Mouse (Mus musculus): ENCODE results near the gene Mrps33. TPM values are rescaled to one million over a fixed set of nuclear protein-coding genes. Genes with fewer than 3 reads are reported as not detected.

The Mrps33 gene
- 515 and 572 TPM in 2 replicates for polyA plus RNA-seq (2021; fragmentation: Nextera tagmentation)
- long read RNA-seq, experiment 1, transcript Mrps33-202 (3 exons, 500 nt): minor isoform, 20 of 328 reads
- long read RNA-seq, experiment 1, transcript Mrps33-201 (3 exons, 1,107 nt): major isoform, 283 of 328 reads
- long read RNA-seq, experiment 1, partial matches to known transcripts: 11 of 328 reads
- long read RNA-seq, experiment 1, other reads (novel, unspliced or antisense): 14 of 328 reads
- long read RNA-seq, experiment 2, transcript Mrps33-201 (3 exons, 1,107 nt): major isoform, 47 of 51 reads
- long read RNA-seq, experiment 2, partial matches to known transcripts: 0 of 51 reads
- long read RNA-seq, experiment 2, other reads (novel, unspliced or antisense): 3 of 51 reads

DNA sequence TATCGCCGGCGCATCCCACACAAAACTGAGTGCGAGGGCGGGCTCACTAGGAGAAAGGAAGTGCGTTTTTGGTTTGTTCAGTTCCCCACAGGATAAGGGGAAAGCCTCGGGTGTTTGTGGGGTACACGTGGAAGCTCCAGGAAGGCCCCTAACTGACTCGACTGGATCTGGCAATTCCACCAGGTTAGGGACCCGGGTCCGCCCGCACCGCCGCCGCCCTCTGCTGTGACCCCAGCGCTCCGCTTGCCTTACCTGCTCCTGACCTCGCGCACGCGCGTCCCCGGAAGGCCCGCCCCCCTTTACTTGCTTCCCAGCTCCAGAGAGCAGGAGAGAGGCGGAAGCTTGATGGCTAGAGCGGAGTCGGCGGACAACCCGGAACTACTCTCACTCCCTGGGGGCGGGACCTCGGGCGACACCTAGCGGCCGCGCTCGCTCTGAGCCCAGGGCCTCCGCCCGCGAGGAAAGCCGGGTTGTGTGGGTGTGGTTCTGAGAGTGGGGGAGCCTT, at the start of gene Mrps33:
Gene Mrps33, minus strand, starts transcription at position 377 of the 505 bp plus-strand sequence.

Other genes starting within 250 kb of the Mrps33 start
- gene Adck2, start 237.1 kb downstream of the Mrps33 start, polyA plus RNA-seq (2021; fragmentation: Nextera tagmentation): 16.5 and 17.3 TPM in 2 replicates
- gene Gm42420, start 225.2 kb downstream of the Mrps33 start, polyA plus RNA-seq (2021; fragmentation: Nextera tagmentation): 1.6 TPM in 1 of 2 replicates, not detected in the other
- gene Ndufb2, start 218.4 kb downstream of the Mrps33 start, polyA plus RNA-seq (2021; fragmentation: Nextera tagmentation): 817 and 903 TPM in 2 replicates
- gene Braf, start 85.5 kb downstream of the Mrps33 start, polyA plus RNA-seq (2021; fragmentation: Nextera tagmentation): 17.2 and 27.1 TPM in 2 replicates
- 15.7 and 15.9 TPM in 2 replicates for gene Tmem178b, start 62.3 kb upstream of the Mrps33 start, polyA plus RNA-seq (2021; fragmentation: Nextera tagmentation)

Data from layer of hippocampus, adult 6 months (tissue).